Mouse (Mus musculus) heart, embryonic 14.5 days (tissue): ENCODE measurements at regions not wholly inside any gene's neighbourhood (a gene's known extent, or its start where the extent isn't known, plus 50 kb on each side); places are given as distances from the start of the nearest gene placed in this dataset.
"Not testable (repeated sequence)": the region's sequence is repeated elsewhere in the genome, so short reads cannot be mapped to it uniquely, and the experiment has no call there.

Experiments used
- ATAC-seq: fragments of 200-750 bp; cut with Nextera tagmentation; 2 replicates; pipeline ENCODE4 v1.8.0; 2017; ENCODE audit warnings: low read depth, moderate TSS enrichment; ENCODE audit not compliant: insufficient number of reproducible peaks, insufficient read depth, low FRiP score
- H3K27ac ChIP-seq, 2 experiments: fragments of 200-500 bp in 1 of 2; fragments of 300-500 bp in 1 of 2; sonication (generic) in 1 of 2; replicated peaks in 1 of 2; 2 replicates each; pipeline ENCODE4 v1.5.1; 2012 to 2014; ENCODE audit warnings: low read depth in 2 of 2, low read length in 2 of 2, control low read depth in 1 of 2, mild to moderate bottlenecking in 1 of 2, mixed read lengths in 1 of 2; ENCODE audit not compliant: control insufficient read depth in 1 of 2, insufficient read depth in 1 of 2
- H3K27me3 ChIP-seq: fragments of 300-500 bp; sonication (generic); 2 replicates; pipeline ENCODE4 v1.6.1; 2014; ENCODE audit warnings: mild to moderate bottlenecking, low read length, control low read depth; ENCODE audit not compliant: control insufficient read depth, insufficient read depth
- H3K36me3 ChIP-seq: fragments of 300-500 bp; sonication (generic); 2 replicates; pipeline ENCODE4 v1.6.1; 2014; ENCODE audit warnings: mild to moderate bottlenecking, control low read depth, low read length, mixed read lengths; ENCODE audit not compliant: control insufficient read depth, insufficient read depth
- H3K4me1 ChIP-seq, 2 experiments: fragments of 200-500 bp in 1 of 2; fragments of 300-500 bp in 1 of 2; sonication (generic) in 1 of 2; 2 replicates each; pipeline ENCODE4 v1.6.1; 2012 to 2014; ENCODE audit warnings: low read length in 2 of 2, control low read depth in 1 of 2, mixed read lengths in 1 of 2; ENCODE audit not compliant: control insufficient read depth in 2 of 2, insufficient read depth in 2 of 2
- H3K4me2 ChIP-seq: fragments of 300-500 bp; sonication (generic); 2 replicates; pipeline ENCODE4 v1.6.1; 2014; ENCODE audit warnings: mild to moderate bottlenecking, low read length
- H3K4me3 ChIP-seq, 2 experiments: fragments of 200-500 bp in 1 of 2; fragments of 300-500 bp in 1 of 2; sonication (generic) in 1 of 2; 2 replicates each; pipeline ENCODE4 v1.5.1; 2012 to 2014; ENCODE audit warnings: low read length in 2 of 2, mild to moderate bottlenecking in 2 of 2, control low read depth in 1 of 2, low read depth in 1 of 2, moderate library complexity in 1 of 2; ENCODE audit not compliant: control insufficient read depth in 1 of 2, insufficient read depth in 1 of 2
- H3K9ac ChIP-seq: fragments of 300-500 bp; sonication (generic); 2 replicates; pipeline ENCODE4 v1.6.1; 2014; ENCODE audit warnings: mild to moderate bottlenecking, low read length
- H3K9me3 ChIP-seq: fragments of 300-500 bp; sonication (generic); 2 replicates; pipeline ENCODE4 v1.6.1; 2016; ENCODE audit warnings: low read length, control low read depth; ENCODE audit not compliant: control insufficient read depth
- WGBS: fragments of 180-500 bp; shearing (Covaris S2); extraction: QIAGEN DNeasy Blood & Tissue Kit; methylation state at CpG from one replicate; pipeline ENCODE4 v1.1.7; 2014; 5-methylcytosine and 5-hydroxymethylcytosine counted together

DNA sequence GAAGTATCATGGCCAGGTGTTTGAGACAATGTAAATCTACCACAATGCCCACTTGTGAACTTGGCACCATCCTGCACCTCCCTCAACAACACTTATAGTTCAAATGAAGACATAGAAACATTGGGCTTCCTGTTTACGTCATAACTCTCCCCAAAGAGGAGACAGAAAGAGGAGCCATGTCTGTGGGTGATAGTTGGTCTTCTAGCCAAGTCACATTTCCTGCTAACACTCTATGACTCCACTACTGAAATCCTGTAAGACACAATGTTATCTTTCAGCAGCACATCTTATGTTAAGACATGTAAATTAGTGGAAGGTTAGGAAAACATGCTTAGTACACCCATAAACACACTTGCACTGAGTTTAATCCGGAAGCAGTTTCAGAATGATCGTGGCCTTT is 451.4 kb downstream of the Dad1 start:
- no peak overlapping the region for H3K9ac ChIP-seq
- H3K4me1 ChIP-seq: no peaks in the 10 kb centered on the region
- ATAC-seq: no peak
- no peaks in the 10 kb centered on the region for H3K27me3 ChIP-seq
- no peak overlapping the region for H3K27ac ChIP-seq
- 79% methylated on average over 3 of the region's 3 CpGs for WGBS
- H3K4me3 ChIP-seq: no peak overlapping the region
- H3K4me2 ChIP-seq: no peak overlapping the region
- H3K9me3 ChIP-seq: no peaks in the 10 kb centered on the region
- H3K36me3 ChIP-seq: no peaks in the 10 kb centered on the region

DNA sequence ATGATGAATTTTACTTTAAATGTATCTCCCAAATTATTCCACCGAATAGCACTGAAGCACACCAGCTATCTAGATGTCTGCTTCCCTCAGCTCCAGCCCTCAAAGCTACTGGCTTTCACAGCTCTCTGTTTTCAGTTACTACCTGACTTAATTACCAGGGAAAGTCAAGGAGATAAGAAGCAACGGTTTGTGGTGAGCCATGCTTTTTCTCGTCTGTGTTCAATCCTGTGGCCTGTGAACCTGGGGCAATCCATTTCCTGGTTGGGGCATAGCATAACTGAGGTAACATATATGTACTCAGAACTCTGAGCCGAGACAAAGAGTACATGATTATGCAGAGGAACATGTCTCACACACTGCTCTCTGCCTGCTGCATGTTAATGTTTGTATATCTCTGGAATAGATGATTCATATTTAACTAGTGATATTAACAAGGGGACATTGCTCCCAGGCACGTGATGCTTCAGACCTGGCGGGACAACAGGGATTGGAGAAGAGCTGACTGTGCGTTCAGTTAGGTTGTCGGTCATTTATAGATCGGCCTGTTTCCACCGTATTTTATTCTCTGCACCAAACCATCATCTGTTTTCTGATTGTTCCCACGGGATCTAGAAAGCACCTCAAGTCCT is 453.3 kb downstream of the Dad1 start:
- H3K27me3 ChIP-seq: no peaks in the 10 kb centered on the region
- no peak overlapping the region for H3K9ac ChIP-seq
- no peaks in the 10 kb centered on the region for H3K4me1 ChIP-seq
- 72% methylated on average over 11 of the region's 11 CpGs for WGBS
- H3K36me3 ChIP-seq: no peaks in the 10 kb centered on the region
- no peak overlapping the region for H3K27ac ChIP-seq
- H3K4me3 ChIP-seq: no peak overlapping the region
- no peak for ATAC-seq
- no peaks in the 10 kb centered on the region for H3K9me3 ChIP-seq
- H3K4me2 ChIP-seq: no peak overlapping the region

- not testable (repeated sequence) for H3K27me3 ChIP-seq, ATAC-seq, H3K4me3 ChIP-seq, H3K4me2 ChIP-seq, H3K9me3 ChIP-seq, H3K36me3 ChIP-seq, H3K4me1 ChIP-seq, H3K9ac ChIP-seq, H3K27ac ChIP-seq
- WGBS: 64% methylated on average over 1 of the region's 1 CpGs
Measured at GRCm38 (mm10) chr14:53795160-53795559, 458.7 kb downstream of the Dad1 start.

DNA sequence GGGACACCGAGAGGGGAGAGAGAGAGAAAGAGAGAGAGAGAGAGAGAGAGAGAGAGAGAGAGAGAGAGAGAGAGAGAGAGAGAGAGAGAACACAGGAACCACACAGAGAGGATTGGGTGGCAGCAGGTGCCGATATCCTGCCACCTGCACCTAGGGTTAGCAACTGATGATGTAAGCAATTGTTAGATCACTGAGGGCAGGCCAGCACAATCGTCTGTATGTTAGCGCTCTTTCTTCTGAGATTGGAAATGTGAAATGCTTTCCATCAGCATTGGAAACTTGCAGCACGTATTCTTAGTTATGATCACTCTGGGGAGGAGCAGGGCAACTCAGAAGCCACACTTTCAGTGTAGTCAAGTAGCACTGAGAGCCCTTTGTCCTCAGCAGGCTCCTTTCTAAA is 459.4 kb downstream of the Dad1 start:
- no peak overlapping the region for H3K27ac ChIP-seq
- WGBS: 73% methylated on average over 5 of the region's 5 CpGs
- no peaks in the 10 kb centered on the region for H3K36me3 ChIP-seq
- H3K4me1 ChIP-seq: peaks cover 0 to 2% of the 10 kb centered on the region in 2 experiments; a peak in 1 of 4 replicates
- H3K27me3 ChIP-seq: no peaks in the 10 kb centered on the region
- H3K9me3 ChIP-seq: no peaks in the 10 kb centered on the region
- no peak for ATAC-seq
- H3K4me2 ChIP-seq: no peak overlapping the region
- H3K9ac ChIP-seq: no peak overlapping the region
- no peak overlapping the region for H3K4me3 ChIP-seq

DNA sequence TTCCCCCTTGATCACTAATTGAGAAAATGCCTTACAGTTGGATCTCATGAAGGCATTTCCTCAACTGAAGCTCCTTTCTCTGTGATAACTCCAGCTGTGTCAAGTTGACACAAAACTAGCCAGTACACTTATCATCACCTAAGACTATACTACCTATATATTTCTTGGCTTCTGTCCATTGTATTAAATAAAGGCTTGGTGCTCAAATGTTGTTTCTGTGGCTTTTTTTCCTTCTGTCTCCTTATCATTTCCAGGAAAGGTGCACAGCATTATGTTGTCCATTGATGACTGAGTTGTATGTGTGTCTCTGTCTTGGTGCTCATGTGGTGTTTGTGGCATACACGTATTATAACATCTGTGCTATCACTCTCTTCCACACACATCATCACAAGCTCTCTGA is 461.5 kb downstream of the Dad1 start:
- not testable (repeated sequence) for ATAC-seq

DNA sequence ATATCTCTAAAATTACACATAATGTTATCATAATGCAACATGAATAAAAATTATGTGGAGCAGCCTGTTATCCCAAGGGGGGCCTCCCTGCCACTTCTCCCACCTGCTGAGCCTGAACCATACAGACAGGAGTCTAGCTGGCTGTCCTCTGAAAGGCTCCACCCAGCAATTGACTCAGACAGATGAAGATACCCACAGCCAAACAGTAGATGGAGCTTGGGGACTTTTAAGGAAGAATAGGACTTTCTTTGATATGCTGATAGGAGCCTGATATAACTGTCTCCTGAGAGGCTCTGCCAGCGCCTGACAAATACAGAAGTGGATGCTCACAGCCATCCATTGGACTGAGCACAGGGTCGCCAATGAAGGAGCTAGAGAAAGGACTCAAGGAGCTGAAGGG is 468.4 kb downstream of the Dad1 start:
- ATAC-seq: not testable (repeated sequence)

More for the DNA sequence above, 461.5 kb downstream of the Dad1 start:
- WGBS: 67% methylated on average over 1 of the region's 1 CpGs
- not testable (repeated sequence) for H3K9me3 ChIP-seq, H3K36me3 ChIP-seq, H3K4me2 ChIP-seq, H3K4me1 ChIP-seq, H3K27me3 ChIP-seq, H3K27ac ChIP-seq, H3K4me3 ChIP-seq, H3K9ac ChIP-seq

GRCm38 (mm10) chr14:53777375-53777774 is 476.5 kb downstream of the Dad1 start:
- WGBS: 66% methylated on average over 3 of the region's 3 CpGs

More for the DNA sequence above, 468.4 kb downstream of the Dad1 start:
- not testable (repeated sequence) for H3K27me3 ChIP-seq, H3K4me1 ChIP-seq, H3K9me3 ChIP-seq, H3K4me3 ChIP-seq, H3K36me3 ChIP-seq, H3K9ac ChIP-seq, H3K4me2 ChIP-seq, H3K27ac ChIP-seq
- 63% methylated on average over 2 of the region's 2 CpGs for WGBS

DNA sequence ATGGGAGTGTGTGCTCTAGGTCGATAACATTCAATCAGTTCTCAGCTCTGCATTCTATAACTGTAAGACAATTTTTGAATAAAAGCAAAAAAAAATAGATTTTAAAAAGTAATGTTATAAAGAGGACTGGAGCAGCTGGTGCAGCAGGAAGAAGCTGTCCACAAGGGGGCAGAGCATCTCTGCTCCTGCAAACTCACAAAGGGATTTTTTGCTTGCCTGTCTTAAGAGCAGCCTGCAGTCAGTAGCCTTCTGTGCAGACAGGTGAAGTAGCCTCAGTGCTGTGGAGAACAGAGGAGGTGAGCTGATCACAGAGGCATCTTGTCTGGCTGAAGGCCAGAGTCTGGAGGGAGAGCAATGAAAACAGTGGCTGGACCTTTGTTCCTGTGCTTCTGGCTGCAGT is 477.2 kb downstream of the Dad1 start:
- not testable (repeated sequence) for H3K4me3 ChIP-seq, H3K9me3 ChIP-seq, H3K4me1 ChIP-seq, H3K4me2 ChIP-seq, H3K27ac ChIP-seq, H3K9ac ChIP-seq, ATAC-seq, H3K36me3 ChIP-seq, H3K27me3 ChIP-seq
- 41% methylated on average over 1 of the region's 1 CpGs for WGBS

More at GRCm38 (mm10) chr14:53777375-53777774, 476.5 kb downstream of the Dad1 start:
- H3K9ac ChIP-seq: no peak overlapping the region
- ATAC-seq: no peak
- H3K27me3 ChIP-seq: no peaks in the 10 kb centered on the region
- H3K4me1 ChIP-seq: no peaks in the 10 kb centered on the region
- no peak overlapping the region for H3K4me2 ChIP-seq
- no peak overlapping the region for H3K27ac ChIP-seq
- no peaks in the 10 kb centered on the region for H3K36me3 ChIP-seq
- H3K9me3 ChIP-seq: no peaks in the 10 kb centered on the region
- no peak overlapping the region for H3K4me3 ChIP-seq
